Comparison of ENCODE assay signal across 8 mouse cellular contexts in genomic region chr3:105674595-105675218, GRCm38 (mm10). TPM values are rescaled to one million over a fixed set of nuclear protein-coding genes. Genes with fewer than 3 reads are reported as not detected.
DNase-seq lines count a peak whose midpoint lies in the region; ATAC-seq lines count a peak whose summit lies in the region.

No protein-coding gene starts in this region.

- H3K9ac ChIP-seq in limb, embryonic 13.5 days, result no peak overlapping the region
- H3K9ac ChIP-seq in stomach, embryonic 14.5 days (replicated peaks; ENCODE audit: low read depth, low read length), result no peak overlapping the region

- 21% methylated on average over 7 of the region's 7 CpGs for WGBS in limb, embryonic 13.5 days
- WGBS in stomach, embryonic 14.5 days, result 17% methylated on average over 7 of the region's 7 CpGs

- H3K4me2 ChIP-seq in limb, embryonic 13.5 days (replicated peaks), result no peak overlapping the region
- H3K4me2 ChIP-seq in stomach, embryonic 14.5 days (replicated peaks; ENCODE audit: low read depth, low read length), result no peak overlapping the region

- H3K4me1 ChIP-seq in limb, embryonic 13.5 days, result no peaks in the 10 kb centered on the region
- no peaks in the 10 kb centered on the region for H3K4me1 ChIP-seq in stomach, embryonic 14.5 days (ENCODE audit: control insufficient read depth, insufficient read depth, low read length)

- H3K27me3 ChIP-seq in limb, embryonic 13.5 days, result no peaks in the 10 kb centered on the region
- H3K27me3 ChIP-seq in stomach, embryonic 14.5 days (ENCODE audit: control insufficient read depth, insufficient read depth, low read length), result no peaks in the 10 kb centered on the region

- DNase-seq in 416B (ENCODE audit: low read depth) (peak; percentile 91), ZHBTc4 (ENCODE audit: low read depth, low spot score) (peak; percentile 81)
- DNase-seq in embryo, embryonic 10 days (ENCODE audit: low spot score), result peak; percentile 90
- DNase-seq in gastrocnemius, postnatal 25 days, result peak; percentile 24
- DNase-seq in kidney, adult 9 months, result peak; percentile 84
- peak; percentile 28 to 42 for DNase-seq in monocyte, adult 2 months (ENCODE audit: low read depth in 1 of 2, low spot score in 2 of 2)

- H3K27ac ChIP-seq in limb, embryonic 13.5 days, result no peak overlapping the region
- no peak overlapping the region for H3K27ac ChIP-seq in stomach, embryonic 14.5 days (ENCODE audit: low read length)

- H3K36me3 ChIP-seq in limb, embryonic 13.5 days, result peaks cover 19% of the 10 kb centered on the region
- peaks cover 17% of the 10 kb centered on the region for H3K36me3 ChIP-seq in stomach, embryonic 14.5 days (ENCODE audit: control insufficient read depth, insufficient read depth, low read length)

- no peak overlapping the region for H3K4me3 ChIP-seq in limb, embryonic 13.5 days
- H3K4me3 ChIP-seq in stomach, embryonic 14.5 days (ENCODE audit: low read depth, low read length), result no peak overlapping the region

- no peaks in the 10 kb centered on the region for H3K9me3 ChIP-seq in limb, embryonic 13.5 days
- no peaks in the 10 kb centered on the region for H3K9me3 ChIP-seq in stomach, embryonic 14.5 days (ENCODE audit: control insufficient read depth, low read depth, low read length)

- peak; percentile 82; the same call in 1 of the 2 replicates for ATAC-seq in limb, embryonic 13.5 days (ENCODE audit: low FRiP score, low read depth)
- 0 out of 2 replicates have a peak, but pooled peaks have one; percentile 37 for ATAC-seq in stomach, embryonic 14.5 days (ENCODE audit: insufficient number of reproducible peaks, insufficient read depth, low FRiP score, low read depth)

RNA-seq across cellular contexts. Expression of gene Ddx20, which starts 12.7 kb away (rescaled TPM):
- total RNA-seq in gastrocnemius, postnatal 25 days (2021), result 1 to 10 TPM; 7.8 to 8.1 TPM
- 39.3 and 40.1 TPM in 2 replicates for polyA plus RNA-seq in limb, embryonic 13.5 days (2015; fragmentation: Nextera tagmentation; extraction: Ambion mirVana)
- polyA plus RNA-seq in stomach, embryonic 14.5 days (2014; fragmentation: Nextera tagmentation; extraction: Ambion mirVana), result 34.6 and 34.9 TPM in 2 replicates

RNA-seq across cellular contexts. Expression of gene Inka2, which starts 29.7 kb away (rescaled TPM):
- 1 to 10 TPM; 2.6 to 6.0 TPM for total RNA-seq in gastrocnemius, postnatal 25 days (2021)
- polyA plus RNA-seq in limb, embryonic 13.5 days (2015; fragmentation: Nextera tagmentation; extraction: Ambion mirVana), result 2.1 and 2.5 TPM in 2 replicates
- 1.1 and 1.7 TPM in 2 replicates for polyA plus RNA-seq in stomach, embryonic 14.5 days (2014; fragmentation: Nextera tagmentation; extraction: Ambion mirVana)

Comparison
In these comparisons a context has a peak if more than half of its experiments do, and no peak if none do; other contexts are left out.
1. DNase-seq: peak in every context shown above with its lines; median percentile 91 in 416B; 90 in embryo, embryonic 10 days; 84 in kidney, adult 9 months; 81 in ZHBTc4; 35 in monocyte, adult 2 months; 24 in gastrocnemius, postnatal 25 days.